Mouse (Mus musculus) small intestine, adult 2 months (tissue): ENCODE results near the gene Mmd2.

Experiments used
- CTCF ChIP-seq: fragments of 200-500 bp; IDR thresholded peaks from 2 replicates; pipeline ENCODE4 v1.5.1; 2012; ENCODE audit warnings: low read depth, mild to moderate bottlenecking, control low read depth, inconsistent platforms, low read length, moderate library complexity, mixed read lengths; ENCODE audit not compliant: insufficient replicate concordance, insufficient read length; ENCODE audit errors: extremely low read depth
- POLR2A ChIP-seq: fragments of 200-500 bp; IDR thresholded peaks from 2 replicates; pipeline ENCODE4 v1.6.1; 2012; ENCODE audit warnings: low read depth, mild to moderate bottlenecking, control low read depth, inconsistent platforms, low read length, moderate library complexity

GRCm38 (mm10) chr5:142637823-142638222, 29.2 kb upstream of the Mmd2 start:
- TF ChIP-seq CTCF (no peak), POLR2A (no peak)
